Mouse (Mus musculus): ENCODE data around the gene Rpl24. TPM values are rescaled to one million over a fixed set of nuclear protein-coding genes. Genes with fewer than 3 reads are reported as not detected.

The Rpl24 gene
- polyA plus RNA-seq (2011; ENCODE audit: insufficient read depth, insufficient read length, low replicate concordance, missing spikeins), result 1,782 and 2,142 TPM in 2 replicates

GRCm38 (mm10) chr16:55966212-55966871 is at the start of gene Rpl24:
Gene Rpl24 (plus strand): TSS chr16:55966275.
- H3K4me1 ChIP-seq (ENCODE audit: control insufficient read depth, insufficient read depth, low read length), result no peaks in the 10 kb centered on the region; the same call in 1 of the 2 replicates
- TF ChIP-seq POLR2A (IDR thresholded peaks at IDR 0.05; ENCODE audit: borderline replicate concordance, control insufficient read depth, low read depth, low read length), result peak; percentile 52; the same call in 1 of the 2 replicates
- no peak for TF ChIP-seq CTCF (IDR thresholded peaks at IDR 0.05; ENCODE audit: control insufficient read depth, insufficient read depth, low read length)
- under 1% methylated on average over 42 of the region's 42 CpGs for WGBS

DNA sequence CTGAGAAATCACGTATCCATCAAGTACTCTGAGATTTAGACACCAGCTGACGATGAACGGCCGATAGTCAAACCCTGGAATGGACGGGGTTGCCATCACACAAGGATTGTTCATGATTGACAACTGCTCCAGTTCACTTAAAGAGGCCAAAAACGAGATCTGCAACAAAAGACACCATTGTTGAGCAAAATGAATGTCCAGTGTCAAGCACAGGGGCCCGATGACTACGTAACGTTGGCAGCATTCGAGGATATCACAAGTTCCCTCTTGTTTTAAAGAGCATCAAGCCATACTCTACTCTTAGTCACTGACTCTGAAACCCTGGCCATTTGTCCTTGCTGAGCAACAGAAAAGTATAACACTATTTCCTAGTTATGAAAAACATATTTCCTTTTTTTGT is 44.0 kb upstream of the Rpl24 start:
- Histone ChIP-seq H3K4me3 (replicated peaks; ENCODE audit: control insufficient read depth, low read depth, low read length) (no peak overlapping the region), H3K4me1 (ENCODE audit: control insufficient read depth, insufficient read depth, low read length) (peaks cover 1% of the 10 kb centered on the region; the same call in 1 of the 2 replicates), H3K27ac (ENCODE audit: control insufficient read depth, insufficient read depth, low read depth, low read length, poor library complexity) (no peak overlapping the region)
- TF ChIP-seq CTCF (IDR thresholded peaks at IDR 0.05; ENCODE audit: control insufficient read depth, insufficient read depth, low read length) (no peak), POLR2A (IDR thresholded peaks at IDR 0.05; ENCODE audit: borderline replicate concordance, control insufficient read depth, low read depth, low read length) (no peak)
- WGBS, result 86% methylated on average over 10 of the region's 10 CpGs

More at GRCm38 (mm10) chr16:55966212-55966871, at the start of gene Rpl24:
- peak within 1 kb of the TSS; percentile 88 for H3K4me3 ChIP-seq (replicated peaks; ENCODE audit: control insufficient read depth, low read depth, low read length)
- H3K27ac ChIP-seq (ENCODE audit: control insufficient read depth, insufficient read depth, low read depth, low read length, poor library complexity), result peak within 1 kb of the TSS; percentile 58

GRCm38 (mm10) chr16:55924010-55924409 is 42.1 kb upstream of the Rpl24 start:
- 69% methylated on average over 4 of the region's 4 CpGs for WGBS
- no peak for TF ChIP-seq POLR2A (IDR thresholded peaks at IDR 0.05; ENCODE audit: borderline replicate concordance, control insufficient read depth, low read depth, low read length)
- H3K27ac ChIP-seq (ENCODE audit: control insufficient read depth, insufficient read depth, low read depth, low read length, poor library complexity), result no peak overlapping the region
- peaks cover 1% of the 10 kb centered on the region; the same call in 1 of the 2 replicates for H3K4me1 ChIP-seq (ENCODE audit: control insufficient read depth, insufficient read depth, low read length)
- no peak overlapping the region for H3K4me3 ChIP-seq (replicated peaks; ENCODE audit: control insufficient read depth, low read depth, low read length)

- under 1% methylated on average over 32 of the region's 32 CpGs for WGBS
- Histone ChIP-seq H3K27ac (ENCODE audit: control insufficient read depth, insufficient read depth, low read depth, low read length, poor library complexity) (peak overlapping the region; percentile 57), H3K4me3 (replicated peaks; ENCODE audit: control insufficient read depth, low read depth, low read length) (peak overlapping the region; percentile 93), H3K4me1 (ENCODE audit: control insufficient read depth, insufficient read depth, low read length) (no peaks in the 10 kb centered on the region)
- TF ChIP-seq POLR2A (IDR thresholded peaks at IDR 0.05; ENCODE audit: borderline replicate concordance, control insufficient read depth, low read depth, low read length) (no peak), CTCF (IDR thresholded peaks at IDR 0.05; ENCODE audit: control insufficient read depth, insufficient read depth, low read length) (no peak)
These were observed 32.3 kb upstream of the Rpl24 start for GRCm38 (mm10) chr16:55933681-55934343.

DNA sequence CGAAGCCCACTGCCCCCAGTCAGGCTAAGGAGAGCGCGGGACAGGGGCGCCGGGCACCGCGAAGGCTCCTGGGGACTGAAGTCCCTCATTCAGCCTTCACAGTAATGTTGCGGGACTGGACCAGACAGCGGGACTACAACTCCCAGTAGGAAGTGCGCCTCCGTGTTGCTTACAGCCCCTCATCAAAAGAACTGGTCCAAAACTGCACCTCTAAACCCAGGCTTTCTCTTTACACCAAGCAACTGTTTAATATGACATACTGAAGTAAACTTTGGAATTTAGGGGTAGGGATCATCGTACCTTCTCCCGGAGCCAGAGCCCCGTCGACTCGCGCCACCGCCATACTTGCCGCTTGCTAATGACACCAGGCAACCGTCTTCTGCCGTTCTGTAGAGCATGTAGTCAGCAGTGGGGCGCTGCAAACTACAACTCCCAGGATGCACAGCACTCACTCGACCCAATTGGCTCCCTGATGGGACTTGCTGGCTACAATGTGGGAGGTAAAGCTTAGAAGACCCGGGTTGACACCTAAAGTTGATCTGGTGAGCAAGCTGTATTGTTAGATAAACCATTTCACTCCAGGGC is 31.5 kb upstream of the Rpl24 start, which contains the start of gene Cep97:
TSS of gene Cep97 (minus strand) at position 403 of the 585 bp plus-strand sequence.
- Histone ChIP-seq H3K27ac (ENCODE audit: control insufficient read depth, insufficient read depth, low read depth, low read length, poor library complexity) (peak within 1 kb of the TSS; percentile 57), H3K4me3 (replicated peaks; ENCODE audit: control insufficient read depth, low read depth, low read length) (peak within 1 kb of the TSS; percentile 93)
- WGBS, result under 1% methylated on average over 24 of the region's 24 CpGs

DNA sequence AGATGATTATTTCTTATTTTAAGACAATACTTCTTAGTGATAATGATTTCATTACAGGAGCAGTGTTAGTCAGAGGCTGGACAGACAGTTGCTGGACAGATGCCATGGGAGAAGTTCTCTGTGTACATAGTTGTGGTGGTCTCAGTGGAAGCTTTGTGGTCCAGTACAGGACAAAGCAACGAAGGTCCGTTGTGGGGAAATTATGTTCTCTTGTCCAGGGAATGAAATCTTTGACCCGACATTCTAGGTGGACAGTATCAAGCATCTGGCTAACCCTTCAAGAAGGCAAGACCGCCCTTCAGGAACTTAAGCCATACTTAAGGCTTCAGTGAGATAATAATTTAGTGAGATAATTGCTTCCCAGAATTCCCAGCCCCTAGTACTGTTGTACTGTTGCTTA is 27.3 kb upstream of the Rpl24 start:
- Histone ChIP-seq H3K4me1 (ENCODE audit: control insufficient read depth, insufficient read depth, low read length) (no peaks in the 10 kb centered on the region), H3K4me3 (replicated peaks; ENCODE audit: control insufficient read depth, low read depth, low read length) (no peak overlapping the region), H3K27ac (ENCODE audit: control insufficient read depth, insufficient read depth, low read depth, low read length, poor library complexity) (no peak overlapping the region)
- TF ChIP-seq POLR2A (IDR thresholded peaks at IDR 0.05; ENCODE audit: borderline replicate concordance, control insufficient read depth, low read depth, low read length) (no peak), CTCF (IDR thresholded peaks at IDR 0.05; ENCODE audit: control insufficient read depth, insufficient read depth, low read length) (no peak)
- WGBS, result 78% methylated on average over 4 of the region's 4 CpGs

More for the DNA sequence above, 31.5 kb upstream of the Rpl24 start, which contains the start of gene Cep97:
- H3K4me1 ChIP-seq (ENCODE audit: control insufficient read depth, insufficient read depth, low read length), result no peaks in the 10 kb centered on the region
- TF ChIP-seq CTCF (IDR thresholded peaks at IDR 0.05; ENCODE audit: control insufficient read depth, insufficient read depth, low read length) (no peak), POLR2A (IDR thresholded peaks at IDR 0.05; ENCODE audit: borderline replicate concordance, control insufficient read depth, low read depth, low read length) (peak; percentile 58; the same call in 1 of the 2 replicates)

GRCm38 (mm10) chr16:55939703-55940102 is 26.4 kb upstream of the Rpl24 start:
- H3K4me1 ChIP-seq (ENCODE audit: control insufficient read depth, insufficient read depth, low read length), result no peaks in the 10 kb centered on the region
- H3K4me3 ChIP-seq (replicated peaks; ENCODE audit: control insufficient read depth, low read depth, low read length), result no peak overlapping the region
- no peak overlapping the region for H3K27ac ChIP-seq (ENCODE audit: control insufficient read depth, insufficient read depth, low read depth, low read length, poor library complexity)
- no peak for TF ChIP-seq CTCF (IDR thresholded peaks at IDR 0.05; ENCODE audit: control insufficient read depth, insufficient read depth, low read length)
- no peak for TF ChIP-seq POLR2A (IDR thresholded peaks at IDR 0.05; ENCODE audit: borderline replicate concordance, control insufficient read depth, low read depth, low read length)
- WGBS, result 84% methylated on average over 6 of the region's 6 CpGs

DNA sequence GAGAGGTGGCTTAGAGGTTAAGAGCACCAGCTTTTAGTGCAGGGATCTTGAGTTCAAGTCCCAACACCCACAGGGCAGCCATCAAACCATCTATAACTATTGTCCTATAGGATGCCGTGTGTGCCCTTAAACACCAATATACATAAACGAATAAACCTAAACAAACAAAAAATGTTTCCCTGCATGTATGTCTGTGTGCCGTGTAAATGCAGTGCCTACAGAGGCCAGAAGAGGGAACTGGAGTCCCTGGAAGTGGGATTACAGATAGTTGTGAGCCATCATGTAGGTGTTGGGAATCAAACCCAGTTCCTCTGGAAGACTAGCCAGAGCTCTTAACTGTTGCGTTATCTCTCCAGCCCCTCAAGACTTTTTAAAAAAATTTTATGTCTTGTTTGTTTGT is 25.3 kb upstream of the Rpl24 start:
- TF ChIP-seq POLR2A (IDR thresholded peaks at IDR 0.05; ENCODE audit: borderline replicate concordance, control insufficient read depth, low read depth, low read length) (no peak), CTCF (IDR thresholded peaks at IDR 0.05; ENCODE audit: control insufficient read depth, insufficient read depth, low read length) (no peak)
- WGBS, result 87% methylated on average over 4 of the region's 4 CpGs
- H3K4me1 ChIP-seq (ENCODE audit: control insufficient read depth, insufficient read depth, low read length), result no peaks in the 10 kb centered on the region
- H3K4me3 ChIP-seq (replicated peaks; ENCODE audit: control insufficient read depth, low read depth, low read length), result no peak overlapping the region
- no peak overlapping the region for H3K27ac ChIP-seq (ENCODE audit: control insufficient read depth, insufficient read depth, low read depth, low read length, poor library complexity)

Measured in bone marrow, adult 2 months (tissue).